Mouse (Mus musculus): Measurements from ENCODE around the gene Slc17a6.
"Not testable (repeated sequence)": the region's sequence is repeated elsewhere in the genome, so short reads cannot be mapped to it uniquely, and the experiment has no call there.

Gene Slc17a6

DNA sequence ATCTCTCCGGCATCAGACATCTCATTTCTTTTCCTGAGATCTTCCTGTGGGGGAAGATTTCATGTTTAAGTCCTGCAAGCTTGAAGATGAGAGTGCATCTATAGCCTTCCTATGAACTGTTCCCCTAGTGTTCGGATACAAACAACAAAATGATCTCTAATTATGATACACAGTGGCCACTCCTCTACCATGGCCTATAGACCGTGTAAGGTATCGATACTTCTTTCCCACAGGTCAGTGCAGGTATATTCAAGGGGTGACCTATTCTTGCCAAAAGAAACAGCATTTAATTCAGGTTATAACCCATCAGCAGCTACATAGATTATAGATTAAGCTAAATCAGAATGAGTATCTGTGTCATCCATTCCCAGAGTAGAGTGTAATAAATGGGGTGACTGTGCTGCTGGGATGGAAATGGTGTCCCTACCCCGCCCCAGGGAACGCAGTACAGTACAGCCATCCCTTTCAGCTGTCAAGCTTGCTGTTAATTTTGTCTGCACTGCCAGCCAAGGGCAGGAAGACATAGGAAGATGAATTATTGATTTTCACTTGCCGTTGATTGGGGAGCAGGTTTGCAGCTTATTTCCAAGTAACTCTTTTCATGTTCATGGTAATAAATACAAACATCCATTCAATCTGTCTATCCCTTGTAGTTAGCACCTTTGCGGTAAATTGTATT lies 71.9 kb downstream of the Slc17a6 start:
- no peak for DNase-seq (ENCODE audit: low spot score in 2 of 2)

DNA sequence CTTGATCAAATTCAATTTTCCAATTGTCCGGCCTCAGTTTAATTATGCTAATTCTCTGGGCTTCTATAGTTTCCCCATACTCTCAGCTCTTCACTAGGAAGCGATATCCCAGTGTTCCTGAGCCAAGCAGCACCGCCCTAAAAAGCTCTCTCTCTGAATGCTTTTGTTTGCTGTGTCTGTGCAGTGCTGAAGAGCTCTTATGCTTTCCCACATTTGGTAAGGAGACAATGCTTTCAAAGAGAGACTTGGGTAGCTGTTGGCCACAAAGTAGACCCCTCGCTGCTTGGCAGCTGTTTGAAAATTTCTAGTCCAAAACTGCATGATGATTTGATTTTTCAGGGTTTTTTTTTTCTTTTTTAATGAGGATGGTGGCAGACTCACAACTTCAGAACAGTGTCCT lies 72.6 kb downstream of the Slc17a6 start:
- DNase-seq (ENCODE audit: low spot score in 2 of 2): no peak

DNA sequence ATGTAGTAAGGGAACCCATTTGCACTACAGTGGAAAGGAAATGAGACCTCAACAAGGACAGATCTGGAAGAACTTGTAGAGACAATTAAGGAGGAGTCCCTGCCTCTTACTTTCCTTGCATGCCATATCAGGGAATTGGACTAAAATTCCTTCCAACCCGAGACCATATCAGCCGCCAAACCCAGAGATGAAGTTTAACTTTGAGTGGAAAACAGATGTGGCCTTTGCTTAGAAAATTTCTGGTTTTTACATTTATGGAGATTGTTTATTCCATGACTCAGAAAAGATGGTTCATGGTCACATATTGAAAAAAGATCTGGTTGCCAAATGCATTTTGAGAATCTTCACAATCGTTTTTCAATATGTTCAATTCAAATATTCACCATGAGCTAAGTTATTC lies 87.7 kb downstream of the Slc17a6 start:
- DNase-seq (ENCODE audit: low spot score in 2 of 2): no peak

DNA sequence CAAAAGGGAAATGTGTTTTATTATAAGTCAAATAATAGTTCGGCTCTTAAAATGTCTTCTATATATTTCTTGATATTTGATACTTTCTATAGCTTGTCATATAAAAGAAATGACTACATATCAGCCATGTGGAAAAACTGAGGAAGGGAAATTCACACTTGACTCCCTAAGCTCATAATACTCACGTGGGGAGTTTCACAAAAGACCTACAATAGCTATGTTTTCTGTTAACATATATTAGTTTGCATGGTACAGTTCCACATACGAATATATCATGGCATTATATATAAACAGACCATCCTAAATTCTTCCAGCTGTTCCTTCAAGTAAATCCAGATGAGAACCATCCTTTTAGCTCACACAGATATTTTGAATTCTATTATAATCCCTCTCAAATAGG lies 88.5 kb downstream of the Slc17a6 start:
- DNase-seq (ENCODE audit: low spot score in 2 of 2): not testable (repeated sequence)

DNA sequence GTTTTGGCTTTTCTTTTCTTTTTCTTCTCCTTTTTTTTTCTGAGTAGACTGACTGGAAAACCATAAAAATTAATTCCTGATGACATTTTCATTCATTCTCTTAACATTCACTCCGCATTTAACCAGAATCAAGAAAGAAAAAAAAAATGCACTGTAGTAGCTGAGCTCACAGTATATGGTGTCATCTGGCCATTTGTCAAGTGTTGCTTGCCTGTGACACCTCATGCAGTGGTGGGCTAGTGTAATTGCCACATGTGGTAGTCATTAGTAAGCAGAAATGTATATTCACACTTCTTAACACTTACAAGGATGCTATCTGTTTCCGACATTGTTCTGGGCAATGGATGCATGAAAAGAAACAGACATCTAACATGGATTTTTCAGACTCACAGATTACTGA lies 94.0 kb downstream of the Slc17a6 start:
- DNase-seq (ENCODE audit: low spot score in 2 of 2): no peak

Data from heart, adult 9 months (tissue).